Mouse (Mus musculus): ENCODE data around the gene Nktr. TPM values are rescaled to one million over a fixed set of nuclear protein-coding genes. Genes with fewer than 3 reads are reported as not detected.

The Nktr gene
- polyA plus RNA-seq, 1 experiment from 2014 or later = 44.4 TPM

GRCm38 (mm10) chr9:121791206-121791605 is 72.2 kb downstream of the Nktr start:
- peaks cover 2% of the 10 kb centered on the region; the same call in 1 of the 2 replicates for H3K27me3 ChIP-seq (replicated peaks; ENCODE audit: control insufficient read depth, insufficient read depth, low read length)
- no peaks in the 10 kb centered on the region for H3K36me3 ChIP-seq (ENCODE audit: control insufficient read depth, insufficient read depth, low read length)
- 21% methylated on average over 5 of the region's 5 CpGs for WGBS
- peaks cover 2% of the 10 kb centered on the region; the same call in 1 of the 2 replicates for H3K4me1 ChIP-seq (ENCODE audit: control insufficient read depth, insufficient read depth, low read depth, low read length)
- H3K4me2 ChIP-seq (ENCODE audit: low read length) = no peak overlapping the region
- no peaks in the 10 kb centered on the region for H3K9me3 ChIP-seq (ENCODE audit: control insufficient read depth, low read length)
- no peak overlapping the region for H3K9ac ChIP-seq (ENCODE audit: low read depth, low read length)
- H3K27ac ChIP-seq (ENCODE audit: low read depth, low read length) = no peak overlapping the region
- H3K4me3 ChIP-seq (ENCODE audit: low read length) = no peak overlapping the region
- ATAC-seq = no peak

- WGBS = 50% methylated on average over 24 of the region's 24 CpGs
Measured at GRCm38 (mm10) chr9:121791757-121792521, 73.0 kb downstream of the Nktr start, which contains the start of gene Hhatl. TSS of gene Hhatl (minus strand) at chr9:121792507.

DNA sequence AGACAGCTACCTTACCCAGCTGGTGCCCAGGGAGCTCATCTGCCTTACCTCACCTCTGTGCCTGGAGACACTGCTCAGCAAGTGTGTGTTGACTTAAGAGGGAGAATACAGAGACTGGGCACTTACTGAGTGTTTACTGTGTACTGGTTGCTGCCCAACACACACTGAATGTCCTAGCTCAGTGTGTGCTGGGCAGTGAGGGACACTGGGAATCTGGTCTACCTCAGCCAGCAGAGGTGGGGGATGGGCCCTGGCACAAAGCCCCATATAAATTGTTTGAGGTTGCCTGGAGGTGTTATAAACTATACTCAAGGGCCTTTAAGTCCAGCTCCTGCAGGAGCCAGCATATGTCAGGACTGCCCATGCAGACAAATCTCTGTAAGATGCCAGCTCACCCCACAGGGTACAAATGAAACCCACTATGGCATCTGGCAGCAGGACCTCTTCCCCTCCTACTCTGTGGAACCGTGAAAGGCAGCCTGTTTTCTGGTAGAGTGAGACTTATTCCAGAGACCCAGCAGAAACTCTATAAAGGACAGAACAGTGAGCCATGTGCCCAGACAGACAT is 76.1 kb downstream of the Nktr start:
- no peaks in the 10 kb centered on the region for H3K9me3 ChIP-seq (ENCODE audit: control insufficient read depth, low read length)
- WGBS = 29% methylated on average over 1 of the region's 1 CpGs
- H3K27me3 ChIP-seq (replicated peaks; ENCODE audit: control insufficient read depth, insufficient read depth, low read length) = 0 out of 2 replicates have a peak, but pooled peaks cover 2% of the 10 kb centered on the region
- H3K4me3 ChIP-seq (ENCODE audit: low read length) = no peak overlapping the region
- no peak overlapping the region for H3K27ac ChIP-seq (ENCODE audit: low read depth, low read length)
- ATAC-seq = peak; percentile 67
- no peaks in the 10 kb centered on the region for H3K36me3 ChIP-seq (ENCODE audit: control insufficient read depth, insufficient read depth, low read length)
- H3K4me2 ChIP-seq (ENCODE audit: low read length) = no peak overlapping the region
- H3K9ac ChIP-seq (ENCODE audit: low read depth, low read length) = no peak overlapping the region
- H3K4me1 ChIP-seq (ENCODE audit: control insufficient read depth, insufficient read depth, low read depth, low read length) = peaks cover 2% of the 10 kb centered on the region; the same call in 1 of the 2 replicates

More at GRCm38 (mm10) chr9:121791757-121792521, 73.0 kb downstream of the Nktr start, which contains the start of gene Hhatl:
- Histone ChIP-seq H3K27ac (ENCODE audit: low read depth, low read length) (no peak within 1 kb of the TSS), H3K4me3 (ENCODE audit: low read length) (no peak within 1 kb of the TSS), H3K9me3 (ENCODE audit: control insufficient read depth, low read length) (no peaks in the 10 kb centered on the region), H3K36me3 (ENCODE audit: control insufficient read depth, insufficient read depth, low read length) (no peaks in the 10 kb centered on the region), H3K4me2 (ENCODE audit: low read length) (no peak within 1 kb of the TSS), H3K4me1 (ENCODE audit: control insufficient read depth, insufficient read depth, low read depth, low read length) (peaks cover 2% of the 10 kb centered on the region; the same call in 1 of the 2 replicates), H3K27me3 (replicated peaks; ENCODE audit: control insufficient read depth, insufficient read depth, low read length) (peaks cover 2% of the 10 kb centered on the region; the same call in 1 of the 2 replicates), H3K9ac (ENCODE audit: low read depth, low read length) (no peak within 1 kb of the TSS)
- ATAC-seq = 0 out of 2 replicates have a peak, but pooled peaks have one; percentile 32

GRCm38 (mm10) chr9:121797722-121798121 is 78.8 kb downstream of the Nktr start:
- no peak for ATAC-seq

GRCm38 (mm10) chr9:121798887-121799520 is 80.0 kb downstream of the Nktr start:
- WGBS = 49% methylated on average over 6 of the region's 6 CpGs
- Histone ChIP-seq H3K4me3 (ENCODE audit: low read length) (no peak overlapping the region), H3K36me3 (ENCODE audit: control insufficient read depth, insufficient read depth, low read length) (no peaks in the 10 kb centered on the region), H3K9me3 (ENCODE audit: control insufficient read depth, low read length) (no peaks in the 10 kb centered on the region), H3K27me3 (replicated peaks; ENCODE audit: control insufficient read depth, insufficient read depth, low read length) (no peaks in the 10 kb centered on the region), H3K4me2 (ENCODE audit: low read length) (no peak overlapping the region), H3K27ac (ENCODE audit: low read depth, low read length) (no peak overlapping the region), H3K4me1 (ENCODE audit: control insufficient read depth, insufficient read depth, low read depth, low read length) (no peaks in the 10 kb centered on the region; the same call in 1 of the 2 replicates), H3K9ac (ENCODE audit: low read depth, low read length) (no peak overlapping the region)
- ATAC-seq = no peak

More at GRCm38 (mm10) chr9:121797722-121798121, 78.8 kb downstream of the Nktr start:
- no peaks in the 10 kb centered on the region for H3K9me3 ChIP-seq (ENCODE audit: control insufficient read depth, low read length)
- H3K9ac ChIP-seq (ENCODE audit: low read depth, low read length) = no peak overlapping the region
- H3K4me3 ChIP-seq (ENCODE audit: low read length) = no peak overlapping the region
- no peak overlapping the region for H3K27ac ChIP-seq (ENCODE audit: low read depth, low read length)
- H3K4me1 ChIP-seq (ENCODE audit: control insufficient read depth, insufficient read depth, low read depth, low read length) = no peaks in the 10 kb centered on the region; the same call in 1 of the 2 replicates
- no peak overlapping the region for H3K4me2 ChIP-seq (ENCODE audit: low read length)
- WGBS = 33% methylated on average over 12 of the region's 12 CpGs
- no peaks in the 10 kb centered on the region for H3K36me3 ChIP-seq (ENCODE audit: control insufficient read depth, insufficient read depth, low read length)
- H3K27me3 ChIP-seq (replicated peaks; ENCODE audit: control insufficient read depth, insufficient read depth, low read length) = no peaks in the 10 kb centered on the region

- H3K9ac ChIP-seq (ENCODE audit: low read depth, low read length) = no peak overlapping the region
- WGBS = 80% methylated on average over 7 of the region's 7 CpGs
- H3K27ac ChIP-seq (ENCODE audit: low read depth, low read length) = no peak overlapping the region
- H3K36me3 ChIP-seq (ENCODE audit: control insufficient read depth, insufficient read depth, low read length) = no peaks in the 10 kb centered on the region
- peaks cover 2% of the 10 kb centered on the region; the same call in 1 of the 2 replicates for H3K4me1 ChIP-seq (ENCODE audit: control insufficient read depth, insufficient read depth, low read depth, low read length)
- no peak for ATAC-seq
- H3K4me2 ChIP-seq (ENCODE audit: low read length) = no peak overlapping the region
- no peaks in the 10 kb centered on the region for H3K9me3 ChIP-seq (ENCODE audit: control insufficient read depth, low read length)
- no peak overlapping the region for H3K4me3 ChIP-seq (ENCODE audit: low read length)
- no peaks in the 10 kb centered on the region for H3K27me3 ChIP-seq (replicated peaks; ENCODE audit: control insufficient read depth, insufficient read depth, low read length)
Measured at GRCm38 (mm10) chr9:121802747-121803146, 83.8 kb downstream of the Nktr start.

Other genes starting within 250 kb of the Nktr start
- gene Cck, start 223.5 kb upstream of the Nktr start, polyA plus RNA-seq (2015; fragmentation: Nextera tagmentation; extraction: Ambion mirVana) = 70.4 and 88.3 TPM in 2 replicates
- gene Lyzl4, start 77.1 kb upstream of the Nktr start, polyA plus RNA-seq (2015; fragmentation: Nextera tagmentation; extraction: Ambion mirVana) = 0.16 TPM in 1 of 2 replicates, not detected in the other
- 0.49 and 0.80 TPM in 2 replicates for gene Vipr1, start 76.5 kb upstream of the Nktr start, polyA plus RNA-seq (2015; fragmentation: Nextera tagmentation; extraction: Ambion mirVana)
- gene Sec22c, start 13.7 kb upstream of the Nktr start, polyA plus RNA-seq (2015; fragmentation: Nextera tagmentation; extraction: Ambion mirVana) = 29.2 and 30.4 TPM in 2 replicates
- 171 and 184 TPM in 2 replicates for gene Ss18l2, start 8.8 kb upstream of the Nktr start, polyA plus RNA-seq (2015; fragmentation: Nextera tagmentation; extraction: Ambion mirVana)
- gene Zfp651, start 40.2 kb downstream of the Nktr start, polyA plus RNA-seq (2015; fragmentation: Nextera tagmentation; extraction: Ambion mirVana) = 15.0 and 22.8 TPM in 2 replicates
- gene Klhl40, start 58.4 kb downstream of the Nktr start, polyA plus RNA-seq (2015; fragmentation: Nextera tagmentation; extraction: Ambion mirVana) = 1.9 and 3.3 TPM in 2 replicates
- gene Hhatl, start 73.3 kb downstream of the Nktr start, polyA plus RNA-seq (2015; fragmentation: Nextera tagmentation; extraction: Ambion mirVana) = 0.50 and 0.55 TPM in 2 replicates
- 2.8 and 3.6 TPM in 2 replicates for gene Ccdc13, start 120.3 kb downstream of the Nktr start, polyA plus RNA-seq (2015; fragmentation: Nextera tagmentation; extraction: Ambion mirVana)
- 160 and 166 TPM in 2 replicates for gene Higd1a, start 139.2 kb downstream of the Nktr start, polyA plus RNA-seq (2015; fragmentation: Nextera tagmentation; extraction: Ambion mirVana)
- 3.5 and 3.8 TPM in 2 replicates for gene Ackr2, start 179.2 kb downstream of the Nktr start, polyA plus RNA-seq (2015; fragmentation: Nextera tagmentation; extraction: Ambion mirVana)
- gene Cyp8b1, start 197.1 kb downstream of the Nktr start, polyA plus RNA-seq (2015; fragmentation: Nextera tagmentation; extraction: Ambion mirVana) = not detected in 2 replicates
- 2.9 and 3.1 TPM in 2 replicates for gene Fam198a, start 231.8 kb downstream of the Nktr start, polyA plus RNA-seq (2015; fragmentation: Nextera tagmentation; extraction: Ambion mirVana)